ENCODE assay signal across 11 mouse cellular contexts in genomic region chr2:180788386-180788785, GRCm38 (mm10). TPM values are rescaled to one million over a fixed set of nuclear protein-coding genes. Genes with fewer than 3 reads are reported as not detected.
DNase-seq lines count a peak whose midpoint lies in the region; ATAC-seq and TF ChIP-seq lines count a peak whose summit lies in the region.
"Had no signal": no experiment of that assay in that cellular context is flagged by ENCODE, and none has a peak within 500 bp of the region (broad histone marks: within the 10 kb centered on the region; RNA-seq: fewer than 3 reads in every experiment).

No protein-coding gene starts in this region.

- no peaks in the 10 kb centered on the region for H3K36me3 ChIP-seq in heart, embryonic 15.5 days
- H3K36me3 ChIP-seq in midbrain, postnatal 0 days (ENCODE audit: insufficient read depth, low read length) = no peaks in the 10 kb centered on the region
- H3K36me3 ChIP-seq: G1E; liver, embryonic 15.5 days had no signal

- ATAC-seq in cerebellum, adult (ENCODE audit: insufficient number of reproducible peaks, low FRiP score, low TSS enrichment) = no peak
- 0 out of 2 replicates have a peak, but pooled peaks have one; percentile 28 for ATAC-seq in heart, embryonic 15.5 days (replicated peaks; ENCODE audit: insufficient number of reproducible peaks, insufficient read depth, low FRiP score, low read depth)
- ATAC-seq in midbrain, postnatal 0 days (ENCODE audit: low FRiP score) = peak; percentile 25; the same call in 1 of the 2 replicates
- no peak for ATAC-seq in erythroblast, adult 5-6 weeks (replicated peaks; ENCODE audit: low FRiP score, poor library complexity, severe bottlenecking)

- 0 out of 2 replicates have a peak overlapping the region, but pooled peaks have one; percentile 12 for H3K27ac ChIP-seq in heart, embryonic 15.5 days
- 0 out of 2 replicates have a peak overlapping the region, but pooled peaks have one; percentile 18 for H3K27ac ChIP-seq in midbrain, postnatal 0 days (ENCODE audit: low read depth, low read length)
- H3K27ac ChIP-seq: liver, embryonic 15.5 days had no signal

- peaks cover 10% of the 10 kb centered on the region for H3K4me1 ChIP-seq in heart, embryonic 15.5 days (replicated peaks)
- H3K4me1 ChIP-seq in midbrain, postnatal 0 days (ENCODE audit: insufficient read depth, low read length) = peaks cover 4% of the 10 kb centered on the region
- H3K4me1 ChIP-seq: liver, embryonic 15.5 days had no signal

- peak; percentile 76 for DNase-seq in cerebellum, adult 11-12 months
- peak; percentile 38 for DNase-seq in retina, postnatal 1 day
- DNase-seq in retina, embryonic 14.5 days (ENCODE audit: low spot score) = no peak
- no peak for DNase-seq in midbrain, postnatal 0 days (ENCODE audit: low spot score)
- no peak for DNase-seq in c-Kit-positive CD71-positive TER-119-positive erythroid progenitor cells, embryonic 14.5 days (ENCODE audit: low spot score)

- no peak for TF ChIP-seq CTCF in midbrain, postnatal 0 days (IDR thresholded peaks at IDR 0.05)

- no peak overlapping the region for H3K4me2 ChIP-seq in heart, embryonic 15.5 days
- H3K4me2 ChIP-seq in midbrain, postnatal 0 days (ENCODE audit: low read depth, low read length, poor library complexity, severe bottlenecking) = peak overlapping the region; percentile 25
- H3K4me2 ChIP-seq: liver, embryonic 15.5 days had no signal

- H3K4me3 ChIP-seq in heart, embryonic 15.5 days = no peak overlapping the region
- no peak overlapping the region for H3K4me3 ChIP-seq in midbrain, postnatal 0 days (ENCODE audit: low read depth, low read length)
- H3K4me3 ChIP-seq: liver, embryonic 15.5 days had no signal

- WGBS in heart, embryonic 15.5 days = 0% methylated on average over 2 of the region's 2 CpGs
- WGBS in midbrain, postnatal 0 days = 36% methylated on average over 1 of the region's 2 CpGs

- H3K27me3 ChIP-seq in heart, embryonic 15.5 days = peaks cover 40% of the 10 kb centered on the region
- no peaks in the 10 kb centered on the region for H3K27me3 ChIP-seq in midbrain, postnatal 0 days (ENCODE audit: insufficient read depth, low read length)

- no peaks in the 10 kb centered on the region for H3K9me3 ChIP-seq in heart, embryonic 15.5 days (replicated peaks)
- H3K9me3 ChIP-seq in midbrain, postnatal 0 days (ENCODE audit: low read length) = no peaks in the 10 kb centered on the region
- H3K9me3 ChIP-seq: G1E; liver, embryonic 15.5 days had no signal

- no peak overlapping the region for H3K9ac ChIP-seq in heart, embryonic 15.5 days
- H3K9ac ChIP-seq in midbrain, postnatal 0 days (replicated peaks; ENCODE audit: low read length, poor library complexity, severe bottlenecking) = no peak overlapping the region
- H3K9ac ChIP-seq: liver, embryonic 15.5 days had no signal

RNA-seq across cellular contexts. Expression of gene Bhlhe23, which starts 11.7 kb away (rescaled TPM):
- polyA plus RNA-seq in heart, embryonic 15.5 days (2015; fragmentation: Nextera tagmentation; extraction: Ambion mirVana) = not detected in 2 replicates
- 7.6 and 7.9 TPM in 2 replicates for total RNA-seq in midbrain, postnatal 0 days (2014; rRNA removed)
- 5.9 and 6.0 TPM in 2 replicates for polyA plus RNA-seq in midbrain, postnatal 0 days (2015; fragmentation: Nextera tagmentation; extraction: Ambion mirVana)
- total RNA-seq in erythroblast, adult 5-6 weeks (2015; ENCODE audit: low replicate concordance) = not detected in 2 replicates
- not detected in 2 replicates for total RNA-seq in erythroblast, adult 5-6 weeks (2017; ENCODE audit: low replicate concordance)
- polyA plus RNA-seq: G1E; heart, embryonic 14.5 days; liver, embryonic 15.5 days had no signal

Comparison
In these comparisons a context has a peak if more than half of its experiments do, and no peak if none do; other contexts are left out.
1. DNase-seq: peak in cerebellum, adult 11-12 months (single experiment) and retina, postnatal 1 day (single experiment); none in retina, embryonic 14.5 days (single experiment), midbrain, postnatal 0 days (single experiment) and c-Kit-positive CD71-positive TER-119-positive erythroid progenitor cells, embryonic 14.5 days (single experiment).
2. ATAC-seq: peak in heart, embryonic 15.5 days (single experiment) and midbrain, postnatal 0 days (single experiment); none in cerebellum, adult (single experiment) and erythroblast, adult 5-6 weeks (single experiment).